8 mouse cellular contexts compared by ENCODE assay signal in the genomic region with DNA sequence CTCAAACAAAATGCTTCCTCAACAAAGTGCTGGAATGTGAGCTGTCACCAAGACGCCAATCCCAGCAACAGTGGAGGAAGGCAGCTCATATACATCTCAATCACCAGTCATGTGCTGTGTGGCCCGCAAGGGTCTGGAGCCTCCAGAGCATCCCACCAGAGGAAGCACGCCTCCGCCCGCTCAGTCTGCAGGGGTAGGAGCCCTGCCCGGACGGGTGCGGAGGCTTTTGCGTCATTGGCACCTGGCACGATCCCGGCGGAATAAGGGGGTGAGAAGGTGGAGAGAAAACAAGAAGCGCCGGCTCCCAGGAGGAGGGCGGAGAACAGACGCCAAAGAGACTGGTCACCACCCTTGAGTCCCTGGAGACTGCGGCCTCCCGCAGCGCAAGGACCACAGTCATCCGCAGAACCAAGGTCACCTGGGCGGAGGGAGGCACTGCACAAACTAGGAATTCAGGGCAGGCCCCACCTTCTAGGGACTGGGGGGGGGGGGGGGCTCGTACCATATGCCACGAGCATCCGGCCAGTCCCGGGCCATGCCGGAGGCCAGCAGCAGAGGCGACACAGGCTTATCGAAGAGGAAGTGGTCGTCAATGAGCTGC. TPM values are rescaled to one million over a fixed set of nuclear protein-coding genes. Genes with fewer than 3 reads are reported as not detected.
A peak's percentile ranks its signal among the peaks of the same experiment; 100 is the strongest.
DNase-seq lines count a peak whose midpoint lies in the region; ATAC-seq and TF ChIP-seq lines count a peak whose summit lies in the region.

No protein-coding gene starts in this region.

- TF ChIP-seq POLR2A in heart, adult 2 months (IDR thresholded peaks at IDR 0.05; ENCODE audit: insufficient read depth, low read depth, low read length), result no peak
- TF ChIP-seq POLR2A in thymus, adult 2 months (IDR thresholded peaks at IDR 0.05; ENCODE audit: control insufficient read depth, extremely low read depth, insufficient read depth, low read length, poor library complexity), result no peak

- peaks cover 12% of the 10 kb centered on the region for H3K4me1 ChIP-seq in heart, adult 2 months (ENCODE audit: control insufficient read depth, insufficient read depth, low read length)
- H3K4me1 ChIP-seq in forebrain, postnatal 0 days (ENCODE audit: insufficient read depth), result peaks cover 19% of the 10 kb centered on the region
- H3K4me1 ChIP-seq in kidney, embryonic 16.5 days (ENCODE audit: insufficient read depth, low read length), result peaks cover 47% of the 10 kb centered on the region
- H3K4me1 ChIP-seq in stomach, embryonic 16.5 days (ENCODE audit: control insufficient read depth, insufficient read depth, low read length), result peaks cover 33% of the 10 kb centered on the region
- peaks cover 27% of the 10 kb centered on the region for H3K4me1 ChIP-seq in thymus, adult 2 months (replicated peaks; ENCODE audit: control insufficient read depth, insufficient read depth, low read length)

- peak overlapping the region; percentile 79 for H3K9ac ChIP-seq in heart, adult 2 months (ENCODE audit: low read depth, low read length)
- H3K9ac ChIP-seq in forebrain, postnatal 0 days, result peak overlapping the region; percentile 97
- no peak overlapping the region; the same call in 1 of the 2 replicates for H3K9ac ChIP-seq in kidney, embryonic 16.5 days (replicated peaks; ENCODE audit: low read length)
- H3K9ac ChIP-seq in stomach, embryonic 16.5 days (ENCODE audit: low read length), result peak overlapping the region; percentile 81

- no peak for TF ChIP-seq CTCF in heart, adult 2 months (IDR thresholded peaks at IDR 0.05)
- no peak for TF ChIP-seq CTCF in forebrain, postnatal 0 days (IDR thresholded peaks at IDR 0.05; ENCODE audit: low read depth)
- TF ChIP-seq CTCF in thymus, adult 2 months (IDR thresholded peaks at IDR 0.05; ENCODE audit: borderline replicate concordance, control insufficient read depth, extremely low read depth, insufficient read depth, low read length, poor library complexity), result no peak

- no peak for TF ChIP-seq EP300 in heart, adult 2 months (IDR thresholded peaks at IDR 0.05; ENCODE audit: insufficient read depth, low read depth, low read length)

- H3K4me3 ChIP-seq in heart, adult 2 months, result peak overlapping the region; percentile 67
- peak overlapping the region; percentile 82 for H3K4me3 ChIP-seq in forebrain, postnatal 0 days (ENCODE audit: low read depth, low read length)
- peak overlapping the region; percentile 59 for H3K4me3 ChIP-seq in kidney, embryonic 16.5 days (ENCODE audit: low read length)
- H3K4me3 ChIP-seq in stomach, embryonic 16.5 days (replicated peaks; ENCODE audit: low read length), result peak overlapping the region; percentile 64
- H3K4me3 ChIP-seq in thymus, adult 2 months (ENCODE audit: control insufficient read depth, insufficient read depth, low read length), result no peak overlapping the region

- 29% methylated on average over 28 of the region's 29 CpGs for WGBS in heart, adult 2 months
- 2% methylated on average over 29 of the region's 29 CpGs for WGBS in forebrain, postnatal 0 days
- 13% methylated on average over 29 of the region's 29 CpGs for WGBS in kidney, embryonic 16.5 days
- WGBS in stomach, embryonic 16.5 days, result 19% methylated on average over 28 of the region's 29 CpGs
- WGBS in thymus, adult 2 months, result 55% methylated on average over 29 of the region's 29 CpGs

- DNase-seq in heart, adult 2 months, result peak in 1 of 2 experiments; percentile 58
- DNase-seq in heart, postnatal 4 days, result no peak
- peak; percentile 84 for DNase-seq in cerebellum, adult 11 months
- DNase-seq in forebrain, postnatal 0 days, result no peak
- DNase-seq in lung, postnatal 36 days, result peak; percentile 32
- DNase-seq in thymus, adult 2 months, result no peak

- ATAC-seq in forebrain, postnatal 0 days, result no peak
- no peak for ATAC-seq in kidney, embryonic 16.5 days (ENCODE audit: low FRiP score, low TSS enrichment)
- ATAC-seq in stomach, embryonic 16.5 days (ENCODE audit: insufficient read depth, low FRiP score), result no peak

- no peaks in the 10 kb centered on the region for H3K79me2 ChIP-seq in heart, adult 2 months (replicated peaks; ENCODE audit: control insufficient read depth, insufficient read depth, low read length)

- peak overlapping the region; percentile 93 for H3K4me2 ChIP-seq in forebrain, postnatal 0 days (ENCODE audit: low read depth)
- peak overlapping the region; percentile 91 for H3K4me2 ChIP-seq in kidney, embryonic 16.5 days (replicated peaks; ENCODE audit: low read depth, low read length)
- H3K4me2 ChIP-seq in stomach, embryonic 16.5 days (ENCODE audit: low read depth, low read length), result peak overlapping the region; percentile 94

- intact Hi-C loops in heart, adult 2 months (cut with DNase I), result no loop called here

- H3K9me3 ChIP-seq in forebrain, postnatal 0 days (ENCODE audit: low read length), result no peaks in the 10 kb centered on the region
- H3K9me3 ChIP-seq in kidney, embryonic 16.5 days (ENCODE audit: low read length), result no peaks in the 10 kb centered on the region
- H3K9me3 ChIP-seq in stomach, embryonic 16.5 days (replicated peaks; ENCODE audit: control insufficient read depth, low read length), result no peaks in the 10 kb centered on the region

- H3K36me3 ChIP-seq in heart, adult 2 months (ENCODE audit: control insufficient read depth, insufficient read depth, low read length), result no peaks in the 10 kb centered on the region
- peaks cover 17% of the 10 kb centered on the region; the same call in 1 of the 2 replicates for H3K36me3 ChIP-seq in forebrain, postnatal 0 days (ENCODE audit: insufficient read depth)
- H3K36me3 ChIP-seq in kidney, embryonic 16.5 days (ENCODE audit: insufficient read depth, low read length), result no peaks in the 10 kb centered on the region
- H3K36me3 ChIP-seq in stomach, embryonic 16.5 days (ENCODE audit: control insufficient read depth, insufficient read depth, low read length), result no peaks in the 10 kb centered on the region
- H3K36me3 ChIP-seq in thymus, adult 2 months (ENCODE audit: control insufficient read depth, insufficient read depth, low read length), result no peaks in the 10 kb centered on the region

- no peaks in the 10 kb centered on the region for H3K27me3 ChIP-seq in heart, adult 2 months (ENCODE audit: control insufficient read depth, insufficient read depth, low read length)
- no peaks in the 10 kb centered on the region for H3K27me3 ChIP-seq in forebrain, postnatal 0 days (ENCODE audit: insufficient read depth, low read length)
- peaks cover 39% of the 10 kb centered on the region for H3K27me3 ChIP-seq in kidney, embryonic 16.5 days (ENCODE audit: insufficient read depth, low read length)
- H3K27me3 ChIP-seq in stomach, embryonic 16.5 days (ENCODE audit: control insufficient read depth, insufficient read depth, low read length), result peaks cover 19% of the 10 kb centered on the region; the same call in 1 of the 2 replicates
- peaks cover 20% of the 10 kb centered on the region; the same call in 1 of the 2 replicates for H3K27me3 ChIP-seq in thymus, adult 2 months (ENCODE audit: control insufficient read depth, insufficient read depth, low read length)

- H3K27ac ChIP-seq in heart, adult 2 months, result peak overlapping the region; percentile 99
- H3K27ac ChIP-seq in forebrain, postnatal 0 days (ENCODE audit: low read depth, low read length), result 0 out of 2 replicates have a peak overlapping the region, but pooled peaks have one; percentile 35
- H3K27ac ChIP-seq in kidney, embryonic 16.5 days (ENCODE audit: low read length), result no peak overlapping the region
- H3K27ac ChIP-seq in stomach, embryonic 16.5 days (ENCODE audit: low read length), result peak overlapping the region; percentile 62; the same call in 1 of the 2 replicates
- no peak overlapping the region for H3K27ac ChIP-seq in thymus, adult 2 months (ENCODE audit: control insufficient read depth, insufficient read depth, low read length)

RNA-seq across cellular contexts. Expression of a gene that starts 1.7 kb away (rescaled TPM):
- total RNA-seq in heart, adult 2 months (2021), result 10 to 100 TPM; 65.3 to 81.4 TPM
- 115 and 120 TPM in 2 replicates for polyA plus RNA-seq in heart, adult 2 months (2012; rRNA removed)
- 100 to 1,000 TPM; 165 to 181 TPM for total RNA-seq in heart, postnatal 4 days (2021)
- total RNA-seq in forebrain, postnatal 0 days (2014; rRNA removed), result 1,430 and 1,456 TPM in 2 replicates
- polyA plus RNA-seq in forebrain, postnatal 0 days (2015; fragmentation: Nextera tagmentation; extraction: Ambion mirVana), result 1,561 and 1,650 TPM in 2 replicates
- polyA plus RNA-seq in kidney, embryonic 16.5 days (2015; fragmentation: Nextera tagmentation; extraction: Ambion mirVana), result 134 and 188 TPM in 2 replicates
- 698 and 764 TPM in 2 replicates for polyA plus RNA-seq in stomach, embryonic 16.5 days (2015; fragmentation: Nextera tagmentation; extraction: Ambion mirVana)
- 107 and 119 TPM in 2 replicates for polyA plus RNA-seq in thymus, adult 2 months (2012; rRNA removed)

RNA-seq across cellular contexts. Expression of a gene that starts 7.4 kb away (rescaled TPM):
- total RNA-seq in heart, adult 2 months (2021), result 1 to 10 TPM; 4.5 to 5.4 TPM
- 7.6 and 11.8 TPM in 2 replicates for polyA plus RNA-seq in heart, adult 2 months (2012; rRNA removed)
- 1 to 10 TPM; 9.4 to 9.8 TPM for total RNA-seq in heart, postnatal 4 days (2021)
- 15.9 and 19.6 TPM in 2 replicates for total RNA-seq in forebrain, postnatal 0 days (2014; rRNA removed)
- polyA plus RNA-seq in forebrain, postnatal 0 days (2015; fragmentation: Nextera tagmentation; extraction: Ambion mirVana), result 8.8 and 10.9 TPM in 2 replicates
- 11.6 and 12.2 TPM in 2 replicates for polyA plus RNA-seq in kidney, embryonic 16.5 days (2015; fragmentation: Nextera tagmentation; extraction: Ambion mirVana)
- polyA plus RNA-seq in stomach, embryonic 16.5 days (2015; fragmentation: Nextera tagmentation; extraction: Ambion mirVana), result 9.7 and 10.4 TPM in 2 replicates
- polyA plus RNA-seq in thymus, adult 2 months (2012; rRNA removed), result 40.4 and 47.2 TPM in 2 replicates

RNA-seq across cellular contexts. Expression of a gene that starts 42.6 kb away (rescaled TPM):
- 10 to 100 TPM; 18.8 to 22.8 TPM for total RNA-seq in heart, adult 2 months (2021)
- 9.8 and 15.9 TPM in 2 replicates for polyA plus RNA-seq in heart, adult 2 months (2012; rRNA removed)
- total RNA-seq in heart, postnatal 4 days (2021), result 10 to 100 TPM; 29.3 to 32.6 TPM
- 50.6 and 54.2 TPM in 2 replicates for total RNA-seq in forebrain, postnatal 0 days (2014; rRNA removed)
- polyA plus RNA-seq in forebrain, postnatal 0 days (2015; fragmentation: Nextera tagmentation; extraction: Ambion mirVana), result 60.7 and 71.2 TPM in 2 replicates
- polyA plus RNA-seq in kidney, embryonic 16.5 days (2015; fragmentation: Nextera tagmentation; extraction: Ambion mirVana), result 52.0 and 59.5 TPM in 2 replicates
- polyA plus RNA-seq in stomach, embryonic 16.5 days (2015; fragmentation: Nextera tagmentation; extraction: Ambion mirVana), result 49.3 and 51.6 TPM in 2 replicates
- 12.8 and 16.6 TPM in 2 replicates for polyA plus RNA-seq in thymus, adult 2 months (2012; rRNA removed)

RNA-seq across cellular contexts. Expression of a gene that starts 42.6 kb away (rescaled TPM):
- 10 to 100 TPM; 32.0 to 36.3 TPM for total RNA-seq in heart, adult 2 months (2021)
- 31.4 and 31.7 TPM in 2 replicates for polyA plus RNA-seq in heart, adult 2 months (2012; rRNA removed)
- total RNA-seq in heart, postnatal 4 days (2021), result 10 to 100 TPM; 40.0 to 42.1 TPM
- total RNA-seq in forebrain, postnatal 0 days (2014; rRNA removed), result 27.8 and 30.1 TPM in 2 replicates
- 52.7 and 59.8 TPM in 2 replicates for polyA plus RNA-seq in forebrain, postnatal 0 days (2015; fragmentation: Nextera tagmentation; extraction: Ambion mirVana)
- 54.8 TPM in 2 replicates for polyA plus RNA-seq in kidney, embryonic 16.5 days (2015; fragmentation: Nextera tagmentation; extraction: Ambion mirVana)
- polyA plus RNA-seq in stomach, embryonic 16.5 days (2015; fragmentation: Nextera tagmentation; extraction: Ambion mirVana), result 43.0 and 47.0 TPM in 2 replicates
- 32.3 and 38.8 TPM in 2 replicates for polyA plus RNA-seq in thymus, adult 2 months (2012; rRNA removed)

Comparison
In these comparisons a context has a peak if more than half of its experiments do, and no peak if none do; other contexts are left out.
1. DNase-seq: peak in cerebellum, adult 11 months (single experiment) and lung, postnatal 36 days (single experiment); none in heart, postnatal 4 days (single experiment), forebrain, postnatal 0 days (single experiment) and thymus, adult 2 months (single experiment).
2. H3K27ac ChIP-seq: peak in heart, adult 2 months (single experiment), forebrain, postnatal 0 days (single experiment) and stomach, embryonic 16.5 days (single experiment); none in kidney, embryonic 16.5 days (single experiment) and thymus, adult 2 months (single experiment).
3. Peak in every context shown above with its lines, with median percentiles within 50 percentile points of each other: H3K4me2 ChIP-seq.